Mouse (Mus musculus): ENCODE measurements at regions not wholly inside any gene's neighbourhood (a gene's known extent, or its start where the extent isn't known, plus 50 kb on each side); places are given as distances from the start of the nearest gene placed in this dataset.
A peak's percentile ranks its signal among the peaks of the same experiment; 100 is the strongest.
"Not testable (repeated sequence)": the region's sequence is repeated elsewhere in the genome, so short reads cannot be mapped to it uniquely, and the experiment has no call there.

- peak; percentile 61 for DNase-seq (ENCODE audit: low read depth)
- no peak for TF ChIP-seq CTCF (IDR thresholded peaks at IDR 0.05; ENCODE audit: borderline replicate concordance, extremely low read depth, insufficient read depth, insufficient read length)
- TF ChIP-seq POLR2A (IDR thresholded peaks at IDR 0.05; ENCODE audit: borderline replicate concordance, extremely low read depth, insufficient read depth, insufficient read length, poor library complexity, severe bottlenecking): no peak
Measured at GRCm38 (mm10) chr5:22670296-22670695, 75.6 kb upstream of the Lhfpl3 start.

DNA sequence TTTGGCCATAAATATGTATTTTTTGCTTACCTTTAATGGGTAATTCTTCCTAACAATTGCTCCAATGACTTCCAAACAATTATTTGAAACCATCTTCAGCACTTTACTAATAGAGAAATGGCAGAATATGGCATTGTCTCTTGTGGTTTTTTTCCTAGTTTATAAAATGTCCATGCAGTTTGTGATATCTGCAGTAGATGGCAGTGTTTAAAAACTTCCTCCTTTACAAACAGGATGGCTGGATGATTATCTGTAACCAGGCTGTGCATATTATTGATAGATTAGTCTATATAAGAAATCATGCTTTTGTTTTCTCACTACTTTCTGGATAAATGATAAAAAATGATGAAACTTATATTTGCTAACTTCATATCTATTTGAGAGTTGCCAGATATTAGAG, 91.0 kb upstream of the Orc5 start:
- TF ChIP-seq POLR2A (IDR thresholded peaks at IDR 0.05; ENCODE audit: borderline replicate concordance, extremely low read depth, insufficient read depth, insufficient read length, poor library complexity, severe bottlenecking) (no peak), CTCF (IDR thresholded peaks at IDR 0.05; ENCODE audit: borderline replicate concordance, extremely low read depth, insufficient read depth, insufficient read length) (no peak)
- peak; percentile 57 for DNase-seq (ENCODE audit: low read depth)

DNA sequence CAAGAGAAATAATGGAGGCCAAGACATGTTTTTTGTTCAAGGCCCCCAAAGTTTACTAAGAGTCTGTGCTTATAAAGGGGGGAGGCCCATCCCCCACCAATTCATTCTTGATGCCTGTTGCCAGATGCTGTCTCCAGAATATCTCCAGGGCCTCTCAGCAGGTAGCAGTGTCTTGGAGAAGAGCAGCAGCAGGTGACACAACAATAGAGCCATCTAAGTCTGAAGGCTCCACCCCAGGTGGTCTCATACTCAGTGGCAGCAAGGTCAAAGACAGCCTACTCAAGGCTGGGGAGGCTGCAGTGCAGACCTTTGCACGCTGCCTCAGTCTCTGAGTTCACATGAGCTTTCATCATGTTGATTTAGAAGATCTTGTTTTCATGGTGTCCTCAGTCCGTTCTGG, 66.8 kb upstream of the Orc5 start:
- not testable (repeated sequence) for DNase-seq (ENCODE audit: low read depth)
